Mouse (Mus musculus) spleen, adult 2 months (tissue): ENCODE measurements around the gene Csf2rb.

Experiments
- CTCF ChIP-seq: fragments of 200-500 bp; IDR thresholded peaks from 2 replicates; pipeline ENCODE4 v1.5.1; 2011; ENCODE audit warnings: mild to moderate bottlenecking, inconsistent platforms; ENCODE audit not compliant: insufficient read depth, insufficient read length, insufficient replicate concordance; ENCODE audit errors: extremely low read depth
- POLR2A ChIP-seq: fragments of 200-500 bp; IDR thresholded peaks from 2 replicates; pipeline ENCODE4 v1.6.1; 2011; ENCODE audit warnings: low read depth, low read length, inconsistent platforms

DNA sequence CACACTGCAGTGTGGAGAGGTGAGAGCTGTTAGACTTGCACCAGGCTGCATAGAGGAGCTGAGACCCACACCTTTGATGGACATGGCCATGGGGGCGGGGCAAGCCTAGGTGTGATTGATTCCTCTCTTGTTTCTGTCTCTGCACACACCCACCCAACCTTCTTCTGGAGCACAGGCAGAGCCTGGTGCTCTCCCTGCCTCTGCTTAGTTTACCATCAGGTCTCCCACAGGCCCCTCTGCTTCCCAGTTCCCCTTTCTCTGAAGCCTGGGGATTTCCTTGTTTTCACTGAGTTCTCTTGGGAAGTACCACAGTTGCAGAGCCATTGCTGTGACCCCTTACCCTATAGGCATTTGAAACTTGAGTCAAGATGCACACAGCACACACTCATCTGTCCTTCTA lies 27.0 kb upstream of the Csf2rb start:
- no peak for TF ChIP-seq CTCF
- TF ChIP-seq POLR2A = no peak
